Mouse (Mus musculus) heart, embryonic 11.5 days (tissue): ENCODE results near the gene Tor1aip1. TPM values are rescaled to one million over a fixed set of nuclear protein-coding genes. Genes with fewer than 3 reads are reported as not detected.

Source experiments
- polyA plus RNA-seq: library from polyadenylated mRNA; unstranded; fragments of >200 nt; fragmentation: Nextera tagmentation; extraction: Ambion mirVana; gene quantifications from 2 replicates; pipeline ENCODE4 v1.2.1, GENCODE M21; 2014

Gene Tor1aip1
- polyA plus RNA-seq, 1 experiment from 2014 or later, result 37.6 TPM

Other genes starting within 250 kb of the Tor1aip1 start
- 10.7 and 12.1 TPM in 2 replicates for gene Qsox1, start 223.6 kb downstream of the Tor1aip1 start, polyA plus RNA-seq
- 5.3 and 8.5 TPM in 2 replicates for gene Cep350, start 63.2 kb downstream of the Tor1aip1 start, polyA plus RNA-seq
- 103 and 105 TPM in 2 replicates for gene Tor1aip2, start 1.1 kb downstream of the Tor1aip1 start, polyA plus RNA-seq
- 2.0 and 2.9 TPM in 2 replicates for gene Fam163a, start 168.5 kb upstream of the Tor1aip1 start, polyA plus RNA-seq